Mouse (Mus musculus): ENCODE results near the gene Chrna10. TPM values are rescaled to one million over a fixed set of nuclear protein-coding genes. Genes with fewer than 3 reads are reported as not detected.

Chrna10 gene
- polyA plus RNA-seq, 1 experiment = not detected

GRCm38 (mm10) chr7:102109171-102109570, 7.5 kb downstream of the Chrna10 start, which contains the start of gene Art5:
Gene Art5, minus strand, starts transcription at chr7:102109489.
- TF ChIP-seq GATA1 (IDR thresholded peaks at IDR 0.05; ENCODE audit: low read length) (no peak), TAL1 (IDR thresholded peaks at IDR 0.05; ENCODE audit: low read length) (no peak)
- peaks cover 23% of the 10 kb centered on the region for H3K4me1 ChIP-seq (ENCODE audit: control insufficient read depth)
- H3K9me3 ChIP-seq (ENCODE audit: control insufficient read depth, low read length) = no peaks in the 10 kb centered on the region
- no peak within 1 kb of the TSS for H3K4me3 ChIP-seq (replicated peaks)
- H3K36me3 ChIP-seq (ENCODE audit: control insufficient read depth) = no peaks in the 10 kb centered on the region
- H3K27me3 ChIP-seq (ENCODE audit: control insufficient read depth) = peaks cover 9% of the 10 kb centered on the region

GRCm38 (mm10) chr7:102108206-102108605, 8.4 kb downstream of the Chrna10 start:
- H3K9me3 ChIP-seq (ENCODE audit: control insufficient read depth, low read length) = no peaks in the 10 kb centered on the region
- peaks cover 23% of the 10 kb centered on the region for H3K4me1 ChIP-seq (ENCODE audit: control insufficient read depth)
- no peak overlapping the region for H3K4me3 ChIP-seq (replicated peaks)
- TF ChIP-seq TAL1 (IDR thresholded peaks at IDR 0.05; ENCODE audit: low read length) = no peak
- TF ChIP-seq GATA1 (IDR thresholded peaks at IDR 0.05; ENCODE audit: low read length) = no peak
- no peaks in the 10 kb centered on the region for H3K36me3 ChIP-seq (ENCODE audit: control insufficient read depth)
- peaks cover 7% of the 10 kb centered on the region for H3K27me3 ChIP-seq (ENCODE audit: control insufficient read depth)

- Histone ChIP-seq H3K36me3 (ENCODE audit: control insufficient read depth) (no peaks in the 10 kb centered on the region), H3K4me3 (replicated peaks) (peak overlapping the region; percentile 30), H3K27me3 (ENCODE audit: control insufficient read depth) (peaks cover 3% of the 10 kb centered on the region; the same call in 1 of the 2 replicates), H3K4me1 (ENCODE audit: control insufficient read depth) (peaks cover 32% of the 10 kb centered on the region), H3K9me3 (ENCODE audit: control insufficient read depth, low read length) (no peaks in the 10 kb centered on the region)
- TF ChIP-seq TAL1 (IDR thresholded peaks at IDR 0.05; ENCODE audit: low read length) = no peak
- TF ChIP-seq GATA1 (IDR thresholded peaks at IDR 0.05; ENCODE audit: low read length) = no peak
Measured at GRCm38 (mm10) chr7:102106700-102107141, 9.9 kb downstream of the Chrna10 start.

GRCm38 (mm10) chr7:102104126-102104525, 12.5 kb downstream of the Chrna10 start:
- TF ChIP-seq GATA1 (IDR thresholded peaks at IDR 0.05; ENCODE audit: low read length) (no peak), TAL1 (IDR thresholded peaks at IDR 0.05; ENCODE audit: low read length) (no peak)
- Histone ChIP-seq H3K4me3 (replicated peaks) (no peak overlapping the region), H3K27me3 (ENCODE audit: control insufficient read depth) (peaks cover 13% of the 10 kb centered on the region), H3K4me1 (ENCODE audit: control insufficient read depth) (peaks cover 47% of the 10 kb centered on the region), H3K36me3 (ENCODE audit: control insufficient read depth) (no peaks in the 10 kb centered on the region), H3K9me3 (ENCODE audit: control insufficient read depth, low read length) (no peaks in the 10 kb centered on the region)

GRCm38 (mm10) chr7:102103555-102103954, 13.1 kb downstream of the Chrna10 start:
- Histone ChIP-seq H3K27me3 (ENCODE audit: control insufficient read depth) (peaks cover 18% of the 10 kb centered on the region), H3K9me3 (ENCODE audit: control insufficient read depth, low read length) (no peaks in the 10 kb centered on the region), H3K4me3 (replicated peaks) (no peak overlapping the region), H3K4me1 (ENCODE audit: control insufficient read depth) (peaks cover 47% of the 10 kb centered on the region), H3K36me3 (ENCODE audit: control insufficient read depth) (no peaks in the 10 kb centered on the region)
- TF ChIP-seq GATA1 (IDR thresholded peaks at IDR 0.05; ENCODE audit: low read length) = no peak
- no peak for TF ChIP-seq TAL1 (IDR thresholded peaks at IDR 0.05; ENCODE audit: low read length)

GRCm38 (mm10) chr7:102102696-102103095, 13.9 kb downstream of the Chrna10 start:
- Histone ChIP-seq H3K36me3 (ENCODE audit: control insufficient read depth) (no peaks in the 10 kb centered on the region), H3K4me3 (replicated peaks) (no peak overlapping the region), H3K4me1 (ENCODE audit: control insufficient read depth) (peaks cover 47% of the 10 kb centered on the region), H3K27me3 (ENCODE audit: control insufficient read depth) (peaks cover 26% of the 10 kb centered on the region), H3K9me3 (ENCODE audit: control insufficient read depth, low read length) (no peaks in the 10 kb centered on the region)
- TF ChIP-seq TAL1 (IDR thresholded peaks at IDR 0.05; ENCODE audit: low read length) (no peak), GATA1 (IDR thresholded peaks at IDR 0.05; ENCODE audit: low read length) (no peak)

GRCm38 (mm10) chr7:102102241-102102640, 14.4 kb downstream of the Chrna10 start:
- Histone ChIP-seq H3K27me3 (ENCODE audit: control insufficient read depth) (peaks cover 28% of the 10 kb centered on the region), H3K36me3 (ENCODE audit: control insufficient read depth) (no peaks in the 10 kb centered on the region), H3K4me3 (replicated peaks) (no peak overlapping the region), H3K9me3 (ENCODE audit: control insufficient read depth, low read length) (no peaks in the 10 kb centered on the region), H3K4me1 (ENCODE audit: control insufficient read depth) (peaks cover 47% of the 10 kb centered on the region)
- TF ChIP-seq GATA1 (IDR thresholded peaks at IDR 0.05; ENCODE audit: low read length) = no peak
- no peak for TF ChIP-seq TAL1 (IDR thresholded peaks at IDR 0.05; ENCODE audit: low read length)

GRCm38 (mm10) chr7:102101487-102101886, 15.1 kb downstream of the Chrna10 start, which contains the start of gene Art1:
Gene Art1, plus strand, starts transcription at chr7:102101743.
- TF ChIP-seq GATA1 (IDR thresholded peaks at IDR 0.05; ENCODE audit: low read length) (no peak), TAL1 (IDR thresholded peaks at IDR 0.05; ENCODE audit: low read length) (no peak)
- H3K27me3 ChIP-seq (ENCODE audit: control insufficient read depth) = peaks cover 26% of the 10 kb centered on the region
- no peak within 1 kb of the TSS for H3K4me3 ChIP-seq (replicated peaks)
- no peaks in the 10 kb centered on the region for H3K36me3 ChIP-seq (ENCODE audit: control insufficient read depth)
- H3K4me1 ChIP-seq (ENCODE audit: control insufficient read depth) = peaks cover 41% of the 10 kb centered on the region
- no peaks in the 10 kb centered on the region for H3K9me3 ChIP-seq (ENCODE audit: control insufficient read depth, low read length)

GRCm38 (mm10) chr7:102100868-102101267, 15.8 kb downstream of the Chrna10 start:
- H3K9me3 ChIP-seq (ENCODE audit: control insufficient read depth, low read length) = no peaks in the 10 kb centered on the region
- H3K27me3 ChIP-seq (ENCODE audit: control insufficient read depth) = peaks cover 26% of the 10 kb centered on the region
- no peak for TF ChIP-seq TAL1 (IDR thresholded peaks at IDR 0.05; ENCODE audit: low read length)
- no peak for TF ChIP-seq GATA1 (IDR thresholded peaks at IDR 0.05; ENCODE audit: low read length)
- peaks cover 39% of the 10 kb centered on the region for H3K4me1 ChIP-seq (ENCODE audit: control insufficient read depth)
- H3K4me3 ChIP-seq (replicated peaks) = no peak overlapping the region
- H3K36me3 ChIP-seq (ENCODE audit: control insufficient read depth) = no peaks in the 10 kb centered on the region

All from erythroblast, embryonic 14.5 days (primary cell).